Mouse (Mus musculus): ENCODE measurements around the gene Prpf38b. TPM values are rescaled to one million over a fixed set of nuclear protein-coding genes. Genes with fewer than 3 reads are reported as not detected.

Prpf38b gene
- polyA plus RNA-seq, 1 experiment from 2014 or later, result 88.8 TPM

DNA sequence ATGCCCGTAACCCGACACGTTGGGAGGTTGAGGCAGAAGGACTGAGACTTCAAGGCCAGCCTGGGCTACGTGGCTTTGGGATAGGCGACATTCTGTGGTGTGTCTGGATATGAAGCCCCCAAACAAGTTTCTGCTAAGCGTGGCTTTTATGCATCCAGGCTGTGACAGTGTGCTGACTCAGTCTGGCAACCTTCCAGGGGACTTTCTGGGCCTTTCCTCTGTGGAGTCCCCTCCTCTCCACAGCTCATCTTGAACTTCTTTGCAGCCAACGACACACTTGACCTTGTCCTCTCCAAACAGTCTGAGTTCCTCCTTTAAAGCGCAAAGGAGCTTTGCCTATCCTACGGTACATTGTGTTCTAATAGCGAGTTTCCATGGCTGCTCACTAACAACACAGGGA is 55.7 kb downstream of the Prpf38b start:
- Histone ChIP-seq H3K9ac (no peak overlapping the region), H3K4me2 (no peak overlapping the region), H3K4me1 (peaks cover 29% of the 10 kb centered on the region; the same call in 1 of the 2 replicates), H3K36me3 (no peaks in the 10 kb centered on the region), H3K4me3 (replicated peaks) (no peak overlapping the region), H3K27me3 (replicated peaks) (no peaks in the 10 kb centered on the region), H3K9me3 (no peaks in the 10 kb centered on the region), H3K27ac (0 out of 2 replicates have a peak overlapping the region, but pooled peaks have one; percentile 3)
- 55% methylated on average over 10 of the region's 10 CpGs for WGBS
- ATAC-seq (ENCODE audit: insufficient read depth, low FRiP score, low read depth), result no peak

GRCm38 (mm10) chr3:108855371-108855770 is 56.2 kb downstream of the Prpf38b start:
- no peaks in the 10 kb centered on the region for H3K27me3 ChIP-seq (replicated peaks)
- no peak overlapping the region for H3K4me2 ChIP-seq
- H3K27ac ChIP-seq, result 0 out of 2 replicates have a peak overlapping the region, but pooled peaks have one; percentile 3
- H3K9me3 ChIP-seq, result no peaks in the 10 kb centered on the region
- H3K4me3 ChIP-seq (replicated peaks), result no peak overlapping the region
- H3K9ac ChIP-seq, result no peak overlapping the region
- no peak for ATAC-seq (ENCODE audit: insufficient read depth, low FRiP score, low read depth)
- no peaks in the 10 kb centered on the region for H3K36me3 ChIP-seq
- 55% methylated on average over 12 of the region's 12 CpGs for WGBS
- peaks cover 34% of the 10 kb centered on the region; the same call in 1 of the 2 replicates for H3K4me1 ChIP-seq

- no peaks in the 10 kb centered on the region for H3K36me3 ChIP-seq
- ATAC-seq (ENCODE audit: insufficient read depth, low FRiP score, low read depth), result no peak
- no peaks in the 10 kb centered on the region for H3K9me3 ChIP-seq
- no peak overlapping the region for H3K4me2 ChIP-seq
- no peak overlapping the region for H3K27ac ChIP-seq
- no peak overlapping the region for H3K9ac ChIP-seq
- H3K4me1 ChIP-seq, result peaks cover 34% of the 10 kb centered on the region; the same call in 1 of the 2 replicates
- no peak overlapping the region for H3K4me3 ChIP-seq (replicated peaks)
- WGBS, result 70% methylated on average over 1 of the region's 1 CpGs
- no peaks in the 10 kb centered on the region for H3K27me3 ChIP-seq (replicated peaks)
Observed at GRCm38 (mm10) chr3:108853266-108853665, 58.3 kb downstream of the Prpf38b start.

Other genes with a start within 250 kb of the Prpf38b start
- gene Gpsm2, start 189.4 kb downstream of the Prpf38b start, polyA plus RNA-seq (2015; fragmentation: Nextera tagmentation; extraction: Ambion mirVana), result 46.2 and 54.5 TPM in 2 replicates
- gene Aknad1, start 172.1 kb downstream of the Prpf38b start, polyA plus RNA-seq (2015; fragmentation: Nextera tagmentation; extraction: Ambion mirVana), result 0.17 and 0.32 TPM in 2 replicates
- 40.3 and 42.2 TPM in 2 replicates for gene Stxbp3, start 71.2 kb downstream of the Prpf38b start, polyA plus RNA-seq (2015; fragmentation: Nextera tagmentation; extraction: Ambion mirVana)
- 0.08 and 0.14 TPM in 2 replicates for gene Fndc7, start 21.7 kb downstream of the Prpf38b start, polyA plus RNA-seq (2015; fragmentation: Nextera tagmentation; extraction: Ambion mirVana)
- 0.41 and 0.44 TPM in 2 replicates for gene Henmt1, start 28.1 kb upstream of the Prpf38b start, polyA plus RNA-seq (2015; fragmentation: Nextera tagmentation; extraction: Ambion mirVana)
- 0.54 TPM in 1 of 2 replicates, not detected in the other for gene Gm9857, start 28.7 kb upstream of the Prpf38b start, polyA plus RNA-seq (2015; fragmentation: Nextera tagmentation; extraction: Ambion mirVana)
- 15.6 and 16.5 TPM in 2 replicates for gene Fam102b, start 115.9 kb upstream of the Prpf38b start, polyA plus RNA-seq (2015; fragmentation: Nextera tagmentation; extraction: Ambion mirVana)
- gene Slc25a54, start 168.7 kb upstream of the Prpf38b start, polyA plus RNA-seq (2015; fragmentation: Nextera tagmentation; extraction: Ambion mirVana), result not detected in 2 replicates
- gene Slc25a24, start 211.4 kb upstream of the Prpf38b start, polyA plus RNA-seq (2015; fragmentation: Nextera tagmentation; extraction: Ambion mirVana), result 35.5 and 40.2 TPM in 2 replicates

Measured in stomach, embryonic 15.5 days (tissue).